Mouse (Mus musculus) inflammation-experienced regulatory T-cells, adult 6 months (primary cell): ENCODE measurements at regions not wholly inside any gene's neighbourhood (a gene's known extent, or its start where the extent isn't known, plus 50 kb on each side); places are given as distances from the start of the nearest gene placed in this dataset.

Source experiments
- ATAC-seq: one replicate; pipeline ENCODE4 v1.8.0; 2017

DNA sequence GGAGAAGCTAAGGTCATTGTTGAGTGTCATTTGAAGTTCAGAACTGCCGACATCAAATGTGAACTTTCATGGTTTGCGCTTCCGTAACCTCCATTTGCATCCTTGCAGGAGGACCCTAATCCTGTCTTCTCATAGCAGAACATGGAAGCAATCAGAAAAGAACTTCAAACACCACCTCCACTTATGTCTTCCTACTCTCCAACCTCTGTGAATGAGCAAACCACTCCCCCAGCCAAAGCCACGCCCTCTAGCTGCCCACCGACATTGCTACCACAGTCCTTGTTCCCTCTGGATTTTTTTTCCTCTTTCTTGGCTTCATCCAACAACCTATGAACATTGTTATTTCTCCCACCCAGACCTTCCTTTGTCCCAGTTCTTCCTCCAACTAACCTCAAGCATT, 149.9 kb downstream of the Kdr start:
- ATAC-seq, result no peak

DNA sequence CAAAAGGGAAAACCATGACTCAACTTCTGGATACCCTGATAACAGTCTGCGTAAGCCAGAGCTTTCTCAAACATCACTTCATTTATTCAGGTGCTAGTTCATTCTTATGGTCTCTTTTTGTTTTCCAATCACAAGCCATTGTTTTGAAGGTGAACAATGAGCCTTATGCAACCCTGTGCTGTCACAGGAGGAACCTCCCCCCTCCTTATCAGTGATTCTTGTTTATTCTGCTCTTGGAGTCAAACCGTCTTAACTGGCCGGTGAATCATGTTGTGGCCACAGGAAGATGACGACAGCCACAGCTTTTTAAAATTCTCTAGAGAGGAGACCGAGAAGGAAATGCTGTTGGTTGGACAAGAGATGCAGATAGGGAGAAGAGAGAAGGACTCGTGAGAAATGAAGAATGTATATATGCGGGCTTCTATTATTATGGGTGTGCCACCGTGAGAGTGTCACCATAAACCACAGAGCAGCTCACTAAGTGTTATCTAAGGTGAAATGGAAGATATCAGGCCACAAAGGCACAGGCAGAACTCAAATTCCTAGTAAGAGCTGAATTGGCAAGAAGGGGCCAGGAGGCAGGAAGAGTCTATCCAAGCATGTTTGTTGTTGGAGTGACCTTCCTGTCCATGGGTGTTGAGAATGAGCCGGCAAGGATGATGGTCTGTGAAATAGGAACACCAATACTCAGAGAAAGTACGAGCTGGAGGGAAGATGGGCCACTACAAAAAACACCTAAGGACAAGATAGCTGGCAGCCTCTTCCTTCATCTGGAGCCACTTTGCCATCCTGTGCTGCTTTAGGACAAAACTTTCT, 151.8 kb downstream of the Kdr start:
- ATAC-seq, result no peak

DNA sequence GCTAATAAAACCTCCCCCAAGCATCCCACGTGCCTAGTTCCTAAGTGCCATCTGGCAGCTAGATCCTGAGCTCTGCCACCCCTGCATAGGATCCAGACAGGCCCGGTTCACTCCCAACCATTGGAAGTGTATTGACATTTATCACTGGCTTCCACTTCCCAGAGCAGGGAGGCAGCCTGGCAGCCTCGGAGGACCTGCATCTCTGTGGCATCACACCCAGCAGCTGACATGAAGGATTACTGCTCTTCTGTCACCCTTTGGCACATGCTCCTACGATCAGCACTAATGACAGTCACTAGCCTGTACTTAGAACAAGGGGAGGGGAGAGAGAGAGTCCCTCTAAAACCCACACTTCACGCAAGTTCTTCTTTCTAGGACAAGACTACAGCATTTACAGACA, 152.7 kb downstream of the Kdr start:
- ATAC-seq, result no peak

DNA sequence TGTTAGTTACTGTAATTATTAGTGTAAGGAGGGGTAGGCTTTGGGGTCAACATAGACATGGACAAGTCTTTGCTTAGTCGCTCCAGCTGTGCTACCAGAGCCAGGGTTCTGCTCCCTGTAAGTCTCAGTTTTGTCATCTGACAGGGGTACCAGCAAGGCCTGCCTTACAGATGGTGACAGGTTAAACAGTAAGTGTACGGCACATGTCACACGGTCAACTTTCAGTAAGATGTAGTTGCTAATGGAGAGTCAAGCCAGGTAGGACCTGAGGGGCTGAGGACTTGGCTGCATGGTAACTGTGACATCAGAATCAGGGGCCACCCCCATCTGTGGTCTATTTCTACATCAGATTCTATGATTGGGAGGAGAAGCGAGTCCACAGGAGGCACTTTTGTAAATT, 153.6 kb downstream of the Kdr start:
- ATAC-seq, result no peak

DNA sequence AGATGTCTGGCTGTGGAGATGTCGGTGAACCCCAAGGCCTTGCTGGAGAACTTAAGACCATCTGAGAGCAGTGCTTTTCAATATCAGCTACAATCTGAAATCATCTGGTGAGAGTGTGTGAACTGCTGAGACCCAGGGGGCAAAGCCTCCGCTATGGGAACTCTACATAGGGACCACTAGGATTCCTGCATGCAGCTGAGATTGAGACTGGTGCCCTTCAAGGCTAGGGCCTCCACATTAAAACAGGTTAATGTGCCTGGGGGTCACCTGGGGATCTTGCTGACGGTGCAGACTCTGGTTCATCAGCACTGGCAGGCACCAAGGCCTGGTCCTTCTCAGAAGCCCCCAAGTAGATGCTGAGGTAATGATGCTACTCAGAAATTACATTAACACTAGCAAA, 154.6 kb downstream of the Kdr start:
- ATAC-seq, result no peak

DNA sequence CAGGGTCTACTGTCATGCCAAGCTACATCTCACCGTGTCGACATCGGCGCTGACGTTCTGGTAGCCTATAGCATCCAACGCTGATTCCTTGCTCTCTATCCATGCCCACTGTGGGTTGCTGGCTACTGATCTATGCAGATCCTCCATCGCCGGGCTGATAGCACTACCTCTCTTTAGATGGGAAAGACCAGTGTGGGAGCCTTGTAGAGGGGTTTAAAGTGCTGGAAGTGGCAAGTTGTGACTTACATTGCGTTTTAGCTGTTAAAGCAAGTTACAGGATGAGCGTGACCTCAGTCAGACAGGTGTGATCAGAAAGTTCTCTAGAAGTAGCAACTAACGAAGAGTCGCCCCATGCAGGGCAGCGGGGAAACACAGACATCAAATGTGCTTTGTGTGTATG, 160.9 kb downstream of the Kdr start:
- no peak for ATAC-seq

DNA sequence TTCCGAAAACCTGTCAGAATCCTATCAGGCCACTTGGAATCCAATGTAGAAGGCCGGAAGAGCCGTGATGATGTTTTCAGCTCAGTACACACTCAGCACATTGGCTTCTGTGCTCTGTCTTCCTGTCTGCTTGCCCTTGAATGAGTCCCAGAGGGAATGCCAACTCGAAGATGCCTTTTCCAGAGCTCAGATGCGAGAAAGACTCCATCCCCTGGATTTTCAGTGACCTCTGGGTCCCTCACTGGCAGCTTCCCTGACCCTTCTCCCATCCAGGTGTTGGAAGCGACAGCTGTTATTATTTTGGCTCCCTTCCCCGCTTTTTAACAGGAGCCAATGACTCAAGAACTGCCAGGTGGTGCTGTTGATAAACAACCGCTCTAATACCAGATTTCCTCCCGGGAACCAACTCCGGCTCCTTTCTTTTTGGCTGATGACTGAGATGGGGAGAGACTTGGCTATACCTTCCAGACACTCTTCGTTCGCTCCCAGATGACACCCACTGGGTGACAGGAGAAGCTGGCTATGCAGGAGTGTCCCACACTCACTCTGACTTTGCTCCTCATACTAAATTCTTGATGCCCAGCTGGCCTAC, 163.8 kb downstream of the Kdr start:
- no peak for ATAC-seq

DNA sequence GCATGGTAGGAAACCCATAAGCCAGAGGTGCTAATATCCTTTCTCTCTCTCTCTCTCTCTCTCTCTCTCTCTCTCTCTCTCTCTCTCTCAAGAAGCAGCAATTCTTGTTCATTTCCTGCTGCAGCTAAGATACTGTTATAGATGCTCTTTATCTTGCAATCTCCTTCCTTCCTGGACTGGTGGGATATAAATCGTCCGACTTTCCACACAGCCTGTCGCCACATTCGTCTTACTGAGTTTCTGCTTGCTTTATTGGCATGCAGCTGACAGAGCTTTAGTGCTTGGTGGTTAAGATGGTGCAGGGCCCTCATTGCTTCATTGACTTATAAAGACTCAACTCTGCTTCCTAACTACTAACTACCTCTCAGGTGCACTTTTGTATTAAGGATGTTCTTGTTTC, 165.6 kb downstream of the Kdr start:
- no peak for ATAC-seq

DNA sequence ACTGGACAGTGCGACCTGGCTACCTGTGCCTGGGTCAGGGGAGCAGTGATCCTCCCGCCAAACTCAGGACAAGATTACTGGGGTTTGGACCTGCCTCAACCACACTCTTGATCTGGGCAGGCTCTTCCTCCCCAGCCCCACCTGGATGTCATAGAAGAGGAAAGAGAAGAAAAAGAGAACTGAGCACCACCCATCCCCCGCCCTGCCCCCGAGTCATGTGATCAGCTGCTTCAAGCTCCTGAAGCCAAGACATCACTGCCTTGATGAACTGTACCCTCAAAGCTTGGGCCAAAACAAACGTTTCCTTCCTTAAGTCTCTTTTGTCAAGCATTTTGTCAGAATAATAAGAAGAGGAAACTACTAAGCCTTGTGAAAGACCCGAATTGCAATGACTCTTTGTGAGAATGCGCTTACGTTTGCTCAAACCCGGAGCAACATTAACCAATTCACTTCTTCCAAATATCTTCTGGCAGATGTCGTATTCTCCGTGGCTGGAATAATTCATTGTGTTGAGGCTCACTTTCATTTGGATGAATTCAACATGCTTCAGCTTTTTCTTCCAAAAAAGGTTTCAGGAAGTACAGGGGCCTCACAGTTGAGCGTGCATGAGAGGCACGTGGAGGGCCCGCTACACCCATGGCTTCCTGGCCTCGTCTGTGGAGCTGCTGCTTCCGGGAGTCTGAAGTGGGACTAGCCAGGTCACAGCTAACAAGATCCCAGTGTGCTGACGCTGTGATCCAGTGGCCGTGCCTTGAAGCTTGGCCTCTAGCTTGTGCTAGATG, 169.5 kb downstream of the Kdr start:
- ATAC-seq, result no peak

DNA sequence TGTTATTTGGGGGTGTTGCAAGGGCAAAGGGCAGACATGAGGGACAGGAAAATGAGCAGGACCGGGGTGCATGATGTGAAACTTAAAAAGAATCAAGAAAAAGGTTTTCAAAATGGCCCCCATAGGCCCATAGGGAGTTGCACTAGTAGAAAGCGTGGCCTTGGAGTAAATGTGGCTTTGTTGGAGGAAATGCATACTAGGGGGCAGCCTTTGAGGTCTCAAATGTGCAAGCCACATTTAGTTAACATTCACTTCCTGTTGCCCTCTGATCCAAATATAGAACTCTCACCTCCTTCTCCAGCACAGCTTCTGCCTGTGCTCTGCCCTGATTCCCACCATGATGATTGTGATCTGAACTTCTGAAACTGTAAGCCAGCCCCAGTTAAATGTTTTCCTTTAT, 173.2 kb downstream of the Kdr start:
- ATAC-seq, result no peak

DNA sequence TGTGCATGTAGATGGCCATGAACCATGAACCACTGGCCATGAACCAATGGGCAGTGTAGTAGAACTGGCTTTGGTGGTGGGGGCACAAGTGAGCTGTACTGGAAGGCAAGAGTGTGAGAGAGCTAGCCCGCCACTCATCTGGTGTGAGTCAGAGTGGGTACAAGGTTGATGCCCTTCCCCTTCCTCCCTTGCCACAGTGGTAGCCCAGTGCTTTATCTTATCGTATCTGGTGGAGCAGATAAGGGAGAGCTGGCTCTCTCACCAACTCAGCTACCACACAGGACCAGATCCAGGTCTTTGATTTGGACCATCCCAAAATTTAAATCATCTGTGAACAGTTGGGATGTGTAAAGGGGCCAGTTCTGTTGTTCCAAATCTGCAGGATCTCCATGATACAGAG, 173.9 kb downstream of the Kdr start:
- ATAC-seq, result no peak

DNA sequence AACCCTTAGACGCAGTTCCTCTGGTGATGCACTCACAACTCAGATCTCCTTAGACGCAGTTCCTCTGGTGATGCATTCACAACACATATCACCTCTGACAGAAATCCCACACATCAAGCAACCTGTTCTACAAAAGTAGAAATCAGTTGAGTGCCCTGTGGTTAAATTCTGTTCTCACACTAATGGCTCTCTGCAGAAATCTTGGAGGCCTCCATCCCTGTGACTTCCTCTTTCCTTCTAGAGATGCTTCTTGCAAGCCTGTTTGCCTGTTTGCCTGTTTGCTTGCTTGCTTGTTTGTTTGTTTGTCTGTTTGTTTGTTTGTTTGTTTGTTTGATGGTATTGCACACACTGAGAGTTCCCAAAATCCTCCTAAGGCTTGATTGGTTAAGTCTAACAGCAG, 175.2 kb downstream of the Kdr start:
- ATAC-seq, result no peak

DNA sequence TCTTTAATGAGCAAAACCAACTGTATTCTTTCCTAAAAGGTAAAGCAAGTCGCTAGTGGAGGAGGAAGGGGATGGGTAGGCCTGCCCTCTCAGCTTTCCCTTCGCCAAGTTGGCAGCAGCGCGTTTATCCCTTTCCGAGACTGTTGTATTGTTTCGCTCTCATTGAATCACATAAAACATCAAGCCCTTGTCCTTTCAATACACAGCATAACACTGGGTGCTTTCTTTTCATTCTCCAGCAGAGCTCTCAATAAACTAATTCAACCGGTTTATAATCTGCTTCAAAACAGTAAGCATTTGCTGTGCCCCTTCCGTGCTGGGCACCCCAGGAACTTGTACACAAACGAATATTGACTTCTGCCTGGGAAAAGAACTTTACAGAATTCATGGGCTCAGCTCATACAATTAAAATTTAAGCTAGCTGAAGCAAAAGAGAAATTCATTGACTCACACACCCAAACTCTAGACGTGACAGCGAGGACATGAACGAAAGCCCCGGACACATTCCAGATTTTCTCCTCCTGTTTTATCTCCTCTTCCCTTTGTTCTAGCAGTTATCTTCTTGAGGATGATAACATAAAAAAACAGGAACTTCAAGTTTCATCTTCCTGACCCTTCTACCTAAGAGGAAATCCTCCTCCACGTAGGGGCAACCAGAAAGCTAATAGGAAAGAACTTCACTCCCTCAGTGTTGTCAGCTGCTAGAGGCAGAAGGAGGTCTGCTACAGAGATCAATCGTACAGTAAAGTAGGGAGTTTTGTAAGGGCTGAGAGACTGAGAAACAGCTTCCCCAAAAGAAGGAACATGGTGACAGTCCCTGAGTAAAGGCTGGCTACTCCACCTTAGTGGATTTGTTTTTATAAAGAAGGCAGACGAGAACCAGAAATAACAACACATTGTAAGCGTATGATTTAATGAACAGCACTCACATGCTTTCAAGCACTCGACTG, 177.9 kb downstream of the Kdr start:
- no peak for ATAC-seq

DNA sequence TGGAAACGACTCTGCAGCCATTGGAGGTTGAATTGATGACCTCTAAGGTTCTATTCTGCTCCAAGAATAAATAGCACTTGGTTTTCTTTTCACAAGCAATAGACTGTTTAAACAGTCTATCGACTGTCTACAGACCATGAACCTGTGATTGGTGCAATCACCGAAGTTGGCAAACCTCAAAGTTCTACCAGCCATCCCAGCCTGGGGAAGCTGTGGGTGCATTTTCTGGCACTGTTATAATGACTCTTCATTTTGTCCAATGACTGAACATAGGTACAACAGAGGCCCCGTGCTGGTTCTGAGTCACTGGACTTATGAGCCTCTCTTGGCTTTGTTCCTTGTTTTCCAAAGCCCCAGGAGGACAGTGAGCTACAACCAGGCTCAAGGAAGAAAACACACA, 178.6 kb downstream of the Kdr start:
- no peak for ATAC-seq

DNA sequence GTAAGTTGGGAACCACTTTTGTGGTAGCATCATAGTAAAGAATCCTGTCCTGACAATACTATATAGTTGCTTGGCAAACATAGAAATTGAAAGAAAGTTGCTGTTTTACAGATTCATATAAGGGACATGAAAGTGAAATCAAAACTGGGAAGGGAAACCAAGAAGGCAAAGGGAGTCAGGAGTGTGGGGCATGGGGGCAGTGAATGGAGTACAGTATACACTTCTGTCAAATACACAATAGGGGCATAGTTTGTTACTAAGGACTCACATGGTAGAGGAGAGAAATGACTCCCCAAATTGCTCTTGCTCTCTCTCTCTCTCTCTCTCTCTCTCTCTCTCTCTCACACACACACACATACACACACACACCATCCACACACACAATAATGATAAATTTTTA, 185.1 kb downstream of the Kdr start:
- ATAC-seq, result no peak

DNA sequence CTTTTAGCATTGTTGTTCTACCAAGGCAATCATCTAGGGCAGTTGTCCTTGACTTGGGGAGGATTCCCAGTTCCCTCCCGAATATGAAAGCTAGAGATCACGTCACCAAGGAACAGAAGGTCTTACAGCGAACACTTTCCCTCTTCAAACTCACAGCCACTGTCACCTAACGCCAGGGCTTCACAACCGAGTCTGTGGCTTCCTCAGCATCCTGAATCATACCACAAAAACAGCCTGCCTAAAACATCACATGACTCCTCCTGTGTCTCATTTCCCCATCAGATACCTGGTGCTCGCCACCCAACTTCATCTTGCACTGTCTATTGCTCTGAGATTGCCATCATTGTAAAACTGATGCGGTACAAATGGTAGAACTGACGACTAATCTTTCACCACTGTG, 186.5 kb downstream of the Kdr start:
- ATAC-seq, result peak; percentile 82

DNA sequence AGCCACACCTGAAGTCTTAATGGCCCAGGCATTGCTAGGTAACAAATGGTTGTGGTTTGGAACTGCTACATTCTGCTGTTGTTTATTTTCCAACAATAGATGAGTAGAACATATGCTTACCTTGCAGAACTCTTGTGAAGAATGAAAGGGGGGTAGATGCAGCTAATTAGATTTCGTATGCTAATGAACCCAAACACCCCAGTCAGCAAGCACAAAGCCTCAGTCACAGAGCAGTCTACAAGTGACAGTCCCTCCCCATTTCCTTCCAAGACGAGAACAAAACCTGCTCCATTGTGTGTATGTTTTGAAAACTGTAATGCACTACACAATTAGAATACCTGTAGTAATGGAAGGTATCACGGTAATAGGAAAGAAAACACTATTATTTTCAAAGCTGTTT, 190.2 kb downstream of the Kdr start:
- ATAC-seq, result no peak

DNA sequence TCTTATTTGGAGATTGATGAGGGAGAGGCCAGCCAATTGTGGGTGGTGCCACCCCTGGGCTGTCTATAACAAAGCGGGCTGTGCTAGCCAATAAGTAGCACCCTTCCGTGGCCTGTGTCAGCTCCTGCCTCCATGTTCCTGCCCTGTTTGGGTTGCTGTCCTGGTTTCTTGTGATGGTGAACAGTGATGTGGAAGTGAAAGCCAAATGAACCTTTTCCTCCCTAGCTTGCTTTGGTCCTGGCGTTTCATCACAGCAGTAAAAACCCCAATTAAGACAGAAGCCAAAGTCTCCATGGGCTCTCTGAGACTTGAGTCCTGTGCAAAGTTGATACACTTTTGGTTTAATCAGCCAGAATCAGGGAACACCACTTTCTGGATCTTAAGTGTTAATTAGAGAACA, 192.1 kb downstream of the Kdr start:
- ATAC-seq, result no peak

DNA sequence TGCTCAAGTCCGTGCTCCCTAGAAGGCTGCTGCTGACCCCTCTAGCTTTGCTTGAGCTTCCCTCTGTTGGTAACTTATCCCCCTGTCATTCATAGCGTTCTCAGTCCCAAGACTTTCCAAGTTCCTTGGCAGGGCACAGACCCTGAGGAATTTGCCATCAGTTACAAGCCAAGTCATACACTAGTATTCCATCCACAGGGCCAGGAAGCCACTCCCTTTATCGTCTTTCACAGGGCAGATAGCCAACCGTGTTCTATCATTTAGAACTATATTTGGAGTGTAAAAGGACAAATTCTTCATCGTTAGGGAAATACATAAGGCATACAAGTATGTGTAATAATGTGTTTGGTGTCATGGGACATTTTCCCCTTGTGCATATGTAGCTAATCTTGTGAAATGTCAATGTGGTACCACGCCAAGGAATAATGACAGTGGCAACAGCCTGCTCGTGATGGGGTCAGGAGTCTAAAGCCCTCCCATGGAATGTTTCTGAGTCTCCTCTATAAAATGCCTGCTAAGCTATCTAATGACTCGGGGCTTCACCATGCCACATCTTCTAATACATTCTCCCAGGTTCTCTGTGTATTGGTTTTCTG, 193.2 kb downstream of the Kdr start:
- no peak for ATAC-seq

DNA sequence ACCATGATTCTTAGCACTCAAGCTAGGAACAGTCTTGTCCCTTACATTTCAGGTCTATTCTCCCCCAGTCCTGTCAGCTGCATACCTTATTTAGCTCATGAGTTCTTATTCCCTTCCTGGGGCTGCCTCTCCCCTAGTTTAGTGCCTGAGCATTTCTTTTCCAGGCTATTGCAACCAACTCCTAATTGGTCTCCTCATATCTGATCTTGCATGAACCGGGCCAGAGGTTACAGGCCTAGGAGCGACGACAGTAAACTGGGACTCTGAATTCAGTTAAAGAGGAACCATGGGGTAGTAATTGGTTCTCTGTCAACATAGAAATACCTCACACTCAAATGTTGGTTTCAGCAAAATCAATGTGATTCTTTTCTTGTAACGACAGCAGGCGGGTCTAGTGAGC, 195.9 kb downstream of the Kit start:
- ATAC-seq, result no peak

DNA sequence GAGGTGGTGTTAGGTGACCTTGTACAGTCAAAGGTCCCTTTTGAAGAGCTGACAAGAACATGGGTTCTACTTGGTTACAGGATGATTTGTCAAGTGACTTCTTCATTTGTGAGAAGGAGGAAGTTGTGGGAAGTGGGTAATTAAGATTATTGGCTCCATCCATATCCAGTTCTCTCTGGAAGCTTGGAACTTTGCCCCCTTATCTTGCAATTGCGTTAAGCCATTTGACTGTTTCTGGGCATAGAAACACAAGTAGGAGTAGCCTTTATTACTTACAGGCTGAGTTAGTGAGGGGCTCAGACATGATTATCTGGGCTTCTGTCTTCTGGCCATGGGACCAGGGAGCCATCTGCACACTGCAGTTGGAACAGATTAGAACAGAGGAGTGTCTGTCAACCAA, 192.5 kb downstream of the Kit start:
- no peak for ATAC-seq

DNA sequence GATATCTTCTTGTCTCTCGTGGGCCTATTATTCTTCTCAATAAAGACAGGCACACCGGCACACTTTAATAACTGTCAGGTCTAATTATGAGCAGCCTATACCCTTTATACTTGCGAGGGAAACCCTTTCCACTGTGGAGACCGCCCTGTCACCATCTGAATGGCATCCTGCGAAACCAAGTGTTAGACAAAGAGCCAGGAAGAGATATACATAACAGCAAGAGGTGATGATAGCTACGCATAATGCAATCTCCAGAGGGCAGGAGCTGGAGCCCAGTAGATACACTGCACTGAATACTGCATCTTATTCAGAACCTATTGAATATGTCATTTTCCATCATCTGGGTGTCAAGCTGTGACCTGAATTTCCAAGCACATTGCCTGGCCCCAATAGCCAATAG, 187.7 kb downstream of the Kit start:
- ATAC-seq, result no peak
